Comparison of ENCODE assay signal across 27 mouse cellular contexts in the genomic region with DNA sequence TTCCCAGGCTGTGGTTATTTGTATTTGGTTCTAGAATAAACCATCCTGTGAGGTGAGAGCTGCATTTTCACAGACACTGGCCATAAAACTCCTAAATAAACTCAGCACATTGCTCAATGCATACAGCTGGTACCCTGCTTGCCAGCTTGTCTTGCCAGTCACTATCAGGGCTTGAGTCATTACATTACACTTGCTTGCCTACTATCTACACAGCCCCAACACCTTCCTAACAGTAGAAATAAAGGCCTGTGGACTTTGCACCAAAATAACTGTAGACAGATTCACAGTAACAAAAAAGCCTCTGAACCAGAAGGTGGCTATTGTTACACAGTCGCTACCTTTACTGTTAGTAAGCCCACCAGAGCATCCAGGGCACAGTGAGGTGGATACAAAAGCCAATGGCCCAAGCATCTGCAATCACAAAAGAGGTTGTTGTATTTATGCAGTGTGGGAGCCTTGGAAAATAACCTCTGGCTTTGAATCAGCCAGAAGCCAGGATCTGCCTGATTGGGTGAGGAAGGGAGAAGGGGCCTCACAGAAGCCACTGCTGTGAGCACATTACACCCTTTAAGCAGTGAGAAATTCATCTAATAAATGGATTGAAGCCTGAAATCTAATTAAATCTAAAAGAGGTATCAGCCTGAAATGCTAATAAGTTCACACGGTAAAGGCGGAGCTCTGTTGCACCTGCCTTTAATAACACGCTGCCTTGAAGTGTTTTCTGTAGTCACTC.
DNase-seq lines count a peak whose midpoint lies in the region; ATAC-seq and TF ChIP-seq lines count a peak whose summit lies in the region.
"Had no signal": no experiment of that assay in that cellular context is flagged by ENCODE, and none has a peak within 500 bp of the region (broad histone marks: within the 10 kb centered on the region; RNA-seq: fewer than 3 reads in every experiment).

No protein-coding gene starts in this region.

- peak overlapping the region; percentile 68 for H3K27ac ChIP-seq in hindbrain, embryonic 15.5 days (replicated peaks)
- H3K27ac ChIP-seq in hindbrain, postnatal 0 days, result no peak overlapping the region
- H3K27ac ChIP-seq in forebrain, embryonic 14.5 days (ENCODE audit: low read depth, low read length), result peak overlapping the region; percentile 45
- H3K27ac ChIP-seq in forebrain, postnatal 0 days (ENCODE audit: low read depth, low read length), result 0 out of 2 replicates have a peak overlapping the region, but pooled peaks have one; percentile 10
- peak overlapping the region; percentile 57 for H3K27ac ChIP-seq in midbrain, embryonic 15.5 days
- H3K27ac ChIP-seq: embryonic facial prominence, embryonic 13.5 days; left cerebral cortex, adult 2 months; limb, embryonic 15.5 days; liver, embryonic 14.5 days; lung, embryonic 15.5 days had no signal

- no peak for TF ChIP-seq CTCF in hindbrain, postnatal 0 days (IDR thresholded peaks at IDR 0.05; ENCODE audit: low read depth)
- TF ChIP-seq CTCF in forebrain, postnatal 0 days (IDR thresholded peaks at IDR 0.05; ENCODE audit: low read depth), result no peak

- no peak overlapping the region for H3K9ac ChIP-seq in hindbrain, embryonic 15.5 days
- H3K9ac ChIP-seq in hindbrain, postnatal 0 days (replicated peaks; ENCODE audit: low read length), result no peak overlapping the region
- H3K9ac ChIP-seq in forebrain, embryonic 14.5 days (ENCODE audit: low read length), result no peak overlapping the region
- no peak overlapping the region for H3K9ac ChIP-seq in forebrain, postnatal 0 days
- no peak overlapping the region for H3K9ac ChIP-seq in midbrain, embryonic 15.5 days
- H3K9ac ChIP-seq: embryonic facial prominence, embryonic 13.5 days; limb, embryonic 15.5 days; liver, embryonic 14.5 days; lung, embryonic 15.5 days had no signal

- no peaks in the 10 kb centered on the region for H3K9me3 ChIP-seq in hindbrain, embryonic 15.5 days
- no peaks in the 10 kb centered on the region for H3K9me3 ChIP-seq in hindbrain, postnatal 0 days (ENCODE audit: low read length)
- no peaks in the 10 kb centered on the region for H3K9me3 ChIP-seq in forebrain, embryonic 14.5 days (replicated peaks; ENCODE audit: control insufficient read depth, low read length)
- no peaks in the 10 kb centered on the region for H3K9me3 ChIP-seq in forebrain, postnatal 0 days (ENCODE audit: low read length)
- H3K9me3 ChIP-seq in midbrain, embryonic 15.5 days, result no peaks in the 10 kb centered on the region
- H3K9me3 ChIP-seq: embryonic facial prominence, embryonic 13.5 days; limb, embryonic 15.5 days; lung, embryonic 15.5 days had no signal

- H3K4me3 ChIP-seq in hindbrain, embryonic 15.5 days, result no peak overlapping the region
- no peak overlapping the region for H3K4me3 ChIP-seq in hindbrain, postnatal 0 days (ENCODE audit: low read length)
- H3K4me3 ChIP-seq in forebrain, embryonic 14.5 days (ENCODE audit: low read depth, low read length), result no peak overlapping the region
- H3K4me3 ChIP-seq in forebrain, postnatal 0 days (ENCODE audit: low read depth, low read length), result no peak overlapping the region
- H3K4me3 ChIP-seq in midbrain, embryonic 15.5 days, result no peak overlapping the region
- H3K4me3 ChIP-seq: embryonic facial prominence, embryonic 13.5 days; erythroblast, embryonic 14.5 days; left cerebral cortex, adult 2 months; limb, embryonic 15.5 days; lung, embryonic 15.5 days; megakaryocyte, embryonic 14.5 days had no signal

- no peak overlapping the region for H3K4me2 ChIP-seq in hindbrain, embryonic 15.5 days
- no peak overlapping the region for H3K4me2 ChIP-seq in hindbrain, postnatal 0 days (ENCODE audit: low read depth, low read length)
- H3K4me2 ChIP-seq in forebrain, embryonic 14.5 days (ENCODE audit: low read length), result no peak overlapping the region
- H3K4me2 ChIP-seq in forebrain, postnatal 0 days (ENCODE audit: low read depth), result no peak overlapping the region
- no peak overlapping the region for H3K4me2 ChIP-seq in midbrain, embryonic 15.5 days
- H3K4me2 ChIP-seq: embryonic facial prominence, embryonic 13.5 days; heart, embryonic 11.5 days; limb, embryonic 15.5 days; lung, embryonic 15.5 days had no signal

- H3K27me3 ChIP-seq in hindbrain, embryonic 15.5 days, result no peaks in the 10 kb centered on the region
- no peaks in the 10 kb centered on the region for H3K27me3 ChIP-seq in hindbrain, postnatal 0 days (ENCODE audit: insufficient read depth, low read length)
- H3K27me3 ChIP-seq in forebrain, embryonic 14.5 days (replicated peaks; ENCODE audit: control insufficient read depth, insufficient read depth, low read length), result no peaks in the 10 kb centered on the region
- no peaks in the 10 kb centered on the region for H3K27me3 ChIP-seq in forebrain, postnatal 0 days (ENCODE audit: insufficient read depth, low read length)
- H3K27me3 ChIP-seq in midbrain, embryonic 15.5 days (replicated peaks), result no peaks in the 10 kb centered on the region
- H3K27me3 ChIP-seq: embryonic facial prominence, embryonic 13.5 days; limb, embryonic 15.5 days; lung, embryonic 15.5 days; megakaryocyte, embryonic 14.5 days; Patski had no signal

- no peaks in the 10 kb centered on the region for H3K36me3 ChIP-seq in hindbrain, embryonic 15.5 days
- no peaks in the 10 kb centered on the region for H3K36me3 ChIP-seq in hindbrain, postnatal 0 days (ENCODE audit: insufficient read depth, low read length)
- no peaks in the 10 kb centered on the region for H3K36me3 ChIP-seq in forebrain, embryonic 14.5 days (ENCODE audit: control insufficient read depth, insufficient read depth, low read length)
- no peaks in the 10 kb centered on the region for H3K36me3 ChIP-seq in forebrain, postnatal 0 days (ENCODE audit: insufficient read depth)
- no peaks in the 10 kb centered on the region for H3K36me3 ChIP-seq in midbrain, embryonic 15.5 days (replicated peaks)
- H3K36me3 ChIP-seq: embryonic facial prominence, embryonic 13.5 days; G1E; limb, embryonic 15.5 days; lung, embryonic 15.5 days had no signal

- WGBS in hindbrain, embryonic 15.5 days, result 44% methylated on average over 4 of the region's 4 CpGs
- 56% methylated on average over 4 of the region's 4 CpGs for WGBS in hindbrain, postnatal 0 days
- WGBS in forebrain, embryonic 14.5 days, result 29% methylated on average over 4 of the region's 4 CpGs
- 33% methylated on average over 4 of the region's 4 CpGs for WGBS in forebrain, postnatal 0 days
- WGBS in midbrain, embryonic 15.5 days, result 49% methylated on average over 4 of the region's 4 CpGs

- no peak for DNase-seq in hindbrain, postnatal 0 days (ENCODE audit: low spot score)
- peak; percentile 25 for DNase-seq in forebrain, embryonic 14.5 days (ENCODE audit: low spot score)
- no peak for DNase-seq in forebrain, postnatal 0 days
- DNase-seq in kidney, postnatal 36 days, result no peak
- no peak for DNase-seq in testis, postnatal 10 days (ENCODE audit: low spot score)
- no peak for DNase-seq in natural killer cell, adult 2 months (ENCODE audit: low spot score in 2 of 2)
- DNase-seq: B cell, adult 2 months; cerebellum, adult 18-20 months; cerebellum, postnatal 36 days; embryo, embryonic 11 days; gastrocnemius, postnatal 10 days; kidney, adult 18-20 months; left cerebral cortex, postnatal 4 days; lung, postnatal 36 days; thymus, adult 2 months had no signal

- peaks cover 15% of the 10 kb centered on the region for H3K4me1 ChIP-seq in hindbrain, embryonic 15.5 days (replicated peaks)
- H3K4me1 ChIP-seq in hindbrain, postnatal 0 days (ENCODE audit: insufficient read depth, low read length), result no peaks in the 10 kb centered on the region
- peaks cover 4% of the 10 kb centered on the region; the same call in 1 of the 2 replicates for H3K4me1 ChIP-seq in forebrain, embryonic 14.5 days (ENCODE audit: control insufficient read depth, insufficient read depth, low read length)
- H3K4me1 ChIP-seq in forebrain, postnatal 0 days (ENCODE audit: insufficient read depth), result no peaks in the 10 kb centered on the region
- H3K4me1 ChIP-seq in midbrain, embryonic 15.5 days, result 0 out of 2 replicates have a peak, but pooled peaks cover 9% of the 10 kb centered on the region
- H3K4me1 ChIP-seq: embryonic facial prominence, embryonic 13.5 days; limb, embryonic 15.5 days; lung, embryonic 15.5 days; megakaryocyte, embryonic 14.5 days had no signal

- no peak for ATAC-seq in hindbrain, embryonic 15.5 days (ENCODE audit: low FRiP score, low read depth)
- ATAC-seq in hindbrain, postnatal 0 days, result no peak
- 0 out of 2 replicates have a peak, but pooled peaks have one; percentile 32 for ATAC-seq in forebrain, embryonic 14.5 days
- peak; percentile 67 for ATAC-seq in forebrain, postnatal 0 days
- ATAC-seq in midbrain, embryonic 15.5 days (replicated peaks), result no peak
- ATAC-seq: Patski had no signal

Comparison
In these comparisons a context has a peak if more than half of its experiments do, and no peak if none do; other contexts are left out.
1. ATAC-seq: peak in forebrain, embryonic 14.5 days (single experiment) and forebrain, postnatal 0 days (single experiment); none in hindbrain, embryonic 15.5 days (single experiment), hindbrain, postnatal 0 days (single experiment) and midbrain, embryonic 15.5 days (single experiment).